Mouse (Mus musculus) embryonic fibroblast, embryonic 13.5 days (primary cell): ENCODE results near the gene Gli1.

Experiments
- CTCF ChIP-seq: IDR thresholded peaks from 2 replicates; pipeline ENCODE4 v1.5.1; 2011; ENCODE audit warnings: mild to moderate bottlenecking, control low read depth, low read length, moderate library complexity, borderline replicate concordance; ENCODE audit not compliant: insufficient read depth
- POLR2A ChIP-seq: IDR thresholded peaks from 2 replicates; pipeline ENCODE4 v1.6.1; 2011; ENCODE audit warnings: low read depth, mild to moderate bottlenecking, control low read depth, low read length, moderate library complexity

GRCm38 (mm10) chr10:127326828-127327227 lies 14.9 kb downstream of the Gli1 start:
- TF ChIP-seq CTCF (no peak), POLR2A (no peak)
